Mouse (Mus musculus) adrenal gland, postnatal 4 days (tissue): Measurements from ENCODE around the gene Cyp21a1. TPM values are rescaled to one million over a fixed set of nuclear protein-coding genes. Genes with fewer than 3 reads are reported as not detected.
"Not testable (repeated sequence)": the region's sequence is repeated elsewhere in the genome, so short reads cannot be mapped to it uniquely, and the experiment has no call there.

Experiments used
- DNase-seq, 2 experiments: peaks; one replicate each; pipeline ENCODE4 v3.0.0; 2021 to 2022; ENCODE audit warnings: low spot score in 2 of 2, mixed read lengths in 2 of 2
- microRNA-seq: library from miRNA; unstranded; fragments of <30 nt; microRNA quantifications from one replicate; pipeline ENCODE4 v1.2.0, GENCODE M21; 2021
- total RNA-seq, 2 experiments: library from RNA; stranded (reverse); gene quantifications; 2 replicates each; pipeline ENCODE4 v1.2.3; 2021

Gene Cyp21a1
- total RNA-seq, 2 experiments from 2014 or later: 3,967 to 4,457 TPM

DNA sequence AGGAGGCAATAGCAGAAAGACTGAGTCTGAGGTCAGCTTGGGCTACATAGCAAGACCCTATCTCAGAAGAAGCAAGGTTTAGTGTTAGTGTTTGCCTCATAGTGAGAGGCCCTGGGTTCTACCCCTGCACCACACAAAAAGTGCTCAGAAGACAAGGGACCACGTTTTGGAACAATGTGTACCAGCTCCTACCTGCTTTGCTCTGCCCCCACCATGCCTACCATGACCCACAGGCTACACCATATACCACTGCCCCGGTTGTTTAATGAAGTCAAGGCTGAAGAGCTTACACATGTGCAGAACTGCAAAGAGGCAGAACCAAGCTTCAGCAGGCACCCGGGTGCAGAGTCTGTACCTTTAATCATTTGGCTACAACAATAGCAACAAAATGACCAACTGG lies 2.8 kb upstream of the Cyp21a1 start:
- DNase-seq: no peak

DNA sequence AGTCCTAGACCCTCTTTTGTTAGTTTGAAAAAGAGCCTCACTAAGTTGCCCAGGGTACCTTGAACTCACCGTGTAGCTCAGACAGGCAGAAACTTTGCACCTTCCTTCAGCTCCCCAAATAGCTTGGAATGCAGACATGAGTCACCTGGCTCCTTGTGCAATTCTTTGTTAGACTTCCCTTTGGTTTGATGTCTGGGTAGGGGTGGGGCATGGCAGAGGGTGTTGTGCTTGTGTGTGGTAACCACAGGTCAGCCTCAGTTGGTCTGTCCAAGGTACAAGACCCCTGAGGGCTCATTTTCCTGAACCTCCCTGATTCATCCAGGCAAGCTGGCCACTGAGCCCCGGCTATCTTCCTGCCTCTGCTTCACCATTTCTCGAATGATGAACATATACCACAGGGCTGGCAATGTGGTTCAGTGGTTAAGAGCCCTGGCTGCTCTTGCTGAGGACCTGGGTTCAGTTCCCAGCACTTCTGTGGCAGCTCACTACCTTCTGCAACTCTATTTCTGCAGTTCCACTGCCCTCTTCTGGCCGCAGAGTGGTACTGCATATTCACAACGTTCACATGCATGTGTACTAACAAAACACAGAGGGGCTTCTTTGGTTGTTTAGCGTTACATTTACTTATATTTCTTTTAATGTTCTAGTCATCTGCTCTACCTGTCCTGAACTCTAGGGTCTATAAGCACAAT lies 656 bp upstream of the Cyp21a1 start:
- no peak for DNase-seq

DNA sequence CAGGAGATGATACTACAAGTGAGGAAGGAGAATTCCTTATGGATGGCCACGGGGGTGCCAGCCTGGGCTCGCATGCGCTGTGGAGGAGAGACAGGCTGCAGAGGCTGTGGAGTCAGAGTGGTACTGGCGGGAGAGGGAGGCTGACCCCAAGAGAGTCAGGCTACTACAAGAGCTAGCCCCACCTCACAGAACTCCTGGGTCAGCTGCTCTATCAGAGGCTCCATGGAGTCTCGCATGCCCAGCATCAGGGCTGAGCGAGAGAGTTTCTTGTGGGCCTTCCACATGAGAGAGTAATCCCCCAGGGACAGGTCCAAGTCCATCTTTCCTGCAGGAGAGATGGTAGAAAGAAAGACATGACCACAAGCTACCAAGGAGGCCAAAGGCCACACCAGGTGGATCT lies 994 bp downstream of the Cyp21a1 start:
- not testable (repeated sequence) for DNase-seq

DNA sequence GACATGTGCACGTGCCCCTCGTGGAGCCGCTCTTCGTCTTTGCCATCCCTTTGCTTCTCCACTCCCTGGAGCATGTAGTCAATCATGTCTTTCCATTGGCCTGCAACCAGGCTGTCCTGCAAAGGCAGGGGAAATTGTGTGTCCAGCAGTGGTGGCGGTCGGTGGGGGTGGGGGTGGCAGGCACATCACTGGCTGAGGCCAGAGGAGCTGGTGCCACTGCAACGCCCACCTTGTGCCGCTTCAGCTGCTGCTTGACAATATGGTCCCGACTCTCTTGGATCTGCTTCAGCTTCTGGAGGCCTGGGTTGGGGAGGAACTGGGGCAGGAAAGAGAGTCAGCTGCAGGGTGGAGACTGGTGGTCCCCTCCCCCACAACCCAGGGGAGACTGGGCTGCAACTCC lies 1.6 kb downstream of the Cyp21a1 start:
- DNase-seq: not testable (repeated sequence)

DNA sequence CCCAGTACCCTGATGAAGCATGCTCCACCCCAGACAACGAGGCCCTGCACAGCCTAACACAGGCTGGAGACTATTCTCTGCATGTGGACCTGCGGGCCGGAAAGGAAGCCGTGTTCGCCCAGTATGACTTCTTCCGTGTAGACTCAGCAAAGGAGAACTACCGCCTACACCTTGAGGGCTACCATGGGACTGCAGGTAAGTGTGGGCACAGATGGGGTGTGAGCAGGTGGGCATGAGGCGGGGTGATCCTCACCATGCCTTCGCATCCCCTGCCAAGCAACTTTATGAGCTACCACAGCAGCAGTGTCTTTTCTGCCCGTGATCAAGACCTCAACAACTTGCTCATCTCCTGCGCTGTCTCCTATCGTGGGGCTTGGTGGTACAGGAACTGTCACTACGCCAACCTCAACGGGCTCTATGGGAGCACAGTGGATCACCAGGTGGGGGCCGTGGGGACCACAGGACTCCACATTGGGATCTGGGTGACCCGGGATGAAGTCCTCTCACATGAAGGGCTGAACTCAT lies 3.5 kb downstream of the Cyp21a1 start:
- not testable (repeated sequence) for DNase-seq

DNA sequence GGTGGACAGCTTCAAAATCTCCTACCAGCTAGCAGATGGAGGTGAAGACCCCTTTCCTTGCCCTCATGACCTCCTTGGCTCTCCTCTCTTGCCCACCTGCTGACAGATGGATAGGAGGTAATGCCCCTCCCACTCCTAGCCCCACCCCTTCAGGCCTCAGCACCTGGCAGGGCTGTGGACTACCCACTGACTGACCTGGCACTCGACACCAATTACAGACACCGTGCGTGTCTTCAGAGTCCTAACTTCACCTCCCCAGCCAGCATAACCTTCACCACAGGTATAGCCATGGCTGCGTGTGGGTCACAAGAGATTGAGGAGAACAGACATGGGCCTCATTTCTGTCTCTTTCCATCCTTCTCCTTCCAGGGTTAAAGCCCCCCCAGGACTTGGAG lies 4.8 kb downstream of the Cyp21a1 start:
- DNase-seq: no peak

DNA sequence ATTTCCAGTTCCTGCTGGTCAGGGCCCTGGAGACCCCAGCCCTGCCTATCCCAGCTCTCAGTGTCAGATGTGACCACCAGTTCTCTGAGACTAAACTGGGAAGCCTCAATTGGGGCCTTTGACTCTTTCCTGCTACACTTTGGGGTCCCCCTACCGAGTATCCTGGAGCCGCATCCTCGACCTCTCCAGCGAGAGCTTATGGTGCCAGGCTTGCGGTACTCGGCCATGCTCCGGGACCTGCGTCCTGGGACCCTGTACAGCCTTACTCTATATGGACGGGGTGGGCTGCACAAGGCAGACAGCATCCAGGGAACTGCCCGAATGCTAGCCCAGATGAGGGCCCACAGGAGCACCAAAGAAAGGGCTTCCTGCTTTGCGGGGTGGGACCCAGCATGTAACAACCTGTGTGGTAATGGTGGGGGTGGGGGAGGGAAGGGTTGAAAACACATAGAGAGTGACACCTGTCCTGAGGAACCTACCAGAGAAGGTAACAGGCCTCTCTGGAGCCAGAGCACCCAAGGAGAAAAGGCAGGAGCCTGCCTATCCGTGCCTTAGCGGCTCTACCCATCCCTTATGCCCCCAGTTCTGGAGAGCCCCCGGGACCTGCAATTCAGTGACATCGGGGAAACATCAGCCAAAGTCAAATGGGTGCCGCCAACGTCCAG lies 5.4 kb downstream of the Cyp21a1 start:
- DNase-seq: no peak

DNA sequence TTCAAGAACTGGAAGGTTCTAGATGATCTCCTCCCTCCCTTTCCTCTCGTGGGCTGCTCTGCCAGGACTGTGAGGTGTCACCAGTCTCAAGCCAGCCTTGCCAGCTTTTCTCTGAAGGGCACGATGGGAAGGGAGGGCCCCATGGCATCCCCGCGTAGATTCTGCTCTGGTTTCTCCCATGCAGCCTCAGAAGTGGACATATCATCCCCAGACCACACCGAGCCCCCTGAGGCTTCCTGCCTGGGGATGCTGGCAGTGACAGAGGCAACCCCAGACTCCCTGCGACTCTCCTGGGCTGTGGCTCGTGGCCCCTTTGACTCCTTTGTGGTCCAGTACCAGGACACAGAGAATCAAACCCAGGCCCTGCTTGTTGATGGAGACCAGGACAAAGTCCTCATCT lies 6.3 kb downstream of the Cyp21a1 start:
- DNase-seq: not testable (repeated sequence)

DNA sequence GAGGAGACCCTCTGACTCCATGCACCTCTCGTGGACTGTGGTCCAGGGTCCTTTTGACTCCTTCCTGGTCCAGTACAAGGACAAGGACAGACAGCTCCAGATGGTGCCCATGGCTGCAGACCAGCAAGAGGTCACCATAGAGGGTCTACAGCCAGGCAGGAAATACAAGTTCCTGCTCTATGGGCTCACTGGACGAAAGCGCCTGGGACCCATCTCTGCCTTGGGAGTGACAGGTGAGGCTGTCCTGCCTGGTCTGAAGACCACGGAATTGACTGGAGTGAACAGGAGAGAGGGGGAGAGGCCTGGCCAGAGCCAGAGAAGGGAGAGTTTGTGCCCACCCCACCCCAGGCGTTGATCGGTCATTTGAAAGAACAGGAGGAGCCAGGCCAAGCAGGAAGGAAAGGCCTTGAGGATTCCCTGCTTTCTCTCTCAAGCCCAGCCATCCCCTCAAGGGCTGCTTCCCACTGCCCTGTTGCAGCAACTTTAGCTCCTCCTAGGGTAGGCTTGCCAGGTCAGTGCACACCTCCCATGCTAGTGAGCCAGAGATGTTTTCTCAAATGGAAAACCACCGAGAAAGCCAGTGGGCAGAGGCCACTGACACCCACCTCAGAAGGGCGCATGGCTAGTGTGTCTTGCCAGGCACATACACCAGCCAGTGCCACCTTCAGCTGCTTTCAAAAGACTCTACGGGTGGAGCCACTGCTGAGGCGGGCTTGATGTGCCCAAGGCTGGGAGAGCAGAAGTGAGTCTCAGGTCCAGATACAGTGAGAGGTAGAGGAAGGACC lies 7.0 kb downstream of the Cyp21a1 start:
- not testable (repeated sequence) for DNase-seq

DNA sequence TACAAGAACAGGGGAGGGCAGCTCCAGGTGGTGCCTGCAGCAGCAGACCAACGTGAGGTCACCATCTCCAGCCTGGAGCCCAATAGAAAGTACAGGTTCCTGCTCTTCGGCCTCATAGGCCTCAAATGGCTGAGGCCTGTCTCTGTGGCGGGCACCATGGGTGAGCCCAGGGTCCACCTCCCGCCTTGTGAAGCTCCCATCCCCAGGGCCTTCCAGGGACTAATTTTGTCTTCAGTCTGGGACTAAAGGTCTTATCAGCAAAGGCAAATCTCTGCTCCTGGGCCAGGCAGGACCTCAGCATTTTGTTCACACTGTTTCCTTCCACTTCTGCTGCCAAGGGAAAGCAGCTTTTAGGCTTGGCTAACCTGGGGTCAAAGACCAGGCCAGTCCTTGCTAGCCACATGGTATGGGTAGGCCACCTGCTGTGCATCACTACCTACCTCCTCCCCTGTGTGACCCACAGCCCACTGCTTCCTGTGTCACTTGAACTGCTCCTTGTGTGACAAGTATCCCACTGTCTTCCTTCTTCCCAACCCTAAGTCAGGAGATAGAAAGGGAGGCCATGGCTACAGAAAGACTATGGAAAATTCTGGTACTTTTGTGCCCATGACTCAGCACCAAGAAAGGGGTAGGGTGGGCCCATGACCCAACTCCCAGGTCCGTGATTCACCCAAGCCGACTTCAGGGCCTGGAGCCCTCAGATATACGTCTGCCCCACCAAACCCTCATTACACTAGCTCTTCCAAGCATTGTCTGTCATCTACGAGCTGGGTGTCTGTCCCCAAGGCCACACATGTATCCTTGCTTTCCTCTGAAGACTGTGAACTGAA lies 7.8 kb downstream of the Cyp21a1 start:
- DNase-seq: no peak

DNA sequence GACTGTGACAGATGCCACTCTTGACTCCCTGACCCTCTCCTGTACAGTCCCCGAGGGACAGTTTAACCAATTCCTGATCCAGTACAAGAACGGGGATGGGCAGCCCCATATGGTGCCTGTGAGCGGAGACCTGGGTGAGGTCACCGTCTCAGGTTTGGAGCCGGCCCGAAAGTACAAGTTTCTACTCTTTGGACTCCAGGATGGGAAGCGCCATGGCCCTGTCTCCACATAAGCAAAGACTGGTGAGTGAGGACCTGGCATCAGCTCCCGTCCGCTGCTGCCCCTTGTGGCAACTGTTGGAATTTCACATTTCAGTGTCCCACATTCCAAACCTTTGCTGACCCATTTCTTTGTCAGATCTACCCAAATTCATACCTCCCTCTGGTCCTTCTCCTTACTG lies 8.7 kb downstream of the Cyp21a1 start:
- DNase-seq: peak; percentile 57 to 67

DNA sequence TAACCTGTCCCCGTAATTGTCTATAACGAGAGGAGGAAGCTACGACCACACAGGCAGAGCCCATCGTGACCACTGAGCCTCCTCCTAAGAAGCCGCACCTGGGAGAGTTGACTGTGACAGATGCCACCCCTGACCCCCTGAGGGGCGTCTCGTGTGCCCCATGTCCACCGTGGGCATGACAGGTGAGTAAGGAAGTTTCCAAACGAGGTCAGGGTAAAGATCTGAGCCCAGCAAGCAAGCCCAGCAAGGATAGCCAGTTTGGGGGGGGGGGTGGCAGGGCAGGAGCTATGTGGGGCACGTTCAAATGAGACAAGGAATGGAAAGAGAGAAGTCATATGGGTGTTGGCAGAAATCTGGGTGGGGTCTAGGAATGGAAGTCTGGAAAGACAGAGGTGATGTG lies 9.3 kb downstream of the Cyp21a1 start:
- no peak for DNase-seq

DNA sequence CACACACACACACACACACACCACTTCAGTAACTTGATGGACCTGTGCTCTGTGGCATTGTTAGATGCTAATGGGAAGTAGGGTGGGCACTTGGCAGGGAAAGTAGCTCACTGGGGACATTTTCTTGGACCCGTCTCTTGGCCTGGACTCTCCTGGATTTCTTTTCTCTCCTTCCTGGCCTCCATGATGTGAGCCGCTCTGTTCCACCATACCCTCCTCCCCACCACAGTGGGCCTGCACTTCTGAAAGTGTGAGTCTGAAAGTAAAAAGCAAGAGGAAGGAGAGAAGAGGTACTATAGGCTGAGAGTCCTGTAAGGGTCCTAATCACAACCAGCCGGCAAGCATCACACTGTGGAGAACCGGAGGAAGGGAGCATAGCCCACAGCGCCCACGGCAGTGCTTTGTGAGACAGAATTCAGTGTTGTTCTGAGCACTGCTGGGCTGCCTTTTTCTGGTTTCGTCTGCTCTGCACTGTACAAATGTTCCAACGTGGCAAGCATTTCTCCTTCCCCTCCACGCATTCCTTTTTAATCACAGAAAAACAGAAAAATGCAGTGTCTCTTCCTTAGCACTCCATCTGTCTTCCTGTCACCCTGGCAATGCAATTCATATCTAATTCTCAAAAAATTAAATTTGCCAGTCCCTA lies 26.6 kb downstream of the Cyp21a1 start:
- DNase-seq: no peak

DNA sequence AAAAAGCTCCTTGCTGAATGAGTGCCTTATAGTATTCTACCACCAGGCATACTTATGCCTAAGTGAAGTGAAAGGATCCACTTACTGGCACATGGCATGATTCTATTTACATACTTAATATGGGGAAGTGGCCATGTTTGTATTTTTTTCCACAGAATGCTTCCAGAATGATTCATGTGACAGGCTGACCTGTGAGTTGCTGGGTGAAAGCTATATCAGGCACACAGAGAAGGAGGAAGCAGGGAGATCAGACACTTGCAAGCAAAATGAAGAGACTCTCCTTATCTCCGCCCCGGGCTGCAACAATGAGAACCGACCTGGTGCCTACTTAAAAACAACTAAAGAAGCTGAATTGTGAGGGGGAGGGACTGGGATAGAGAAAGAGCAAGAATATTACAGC lies 42.9 kb downstream of the Cyp21a1 start:
- DNase-seq: no peak

Small RNA genes within 50 kb of the gene (microRNA-seq; reads per million reads assigned to microRNA genes)
- not detected for gene Gm27471
- not detected for gene Mir6970
- 3.2 reads per million, percentile 8 among the genes with 10 or more reads in this experiment for gene Mir6971

Other genes with a start within 250 kb of the Cyp21a1 start
- 10 to 100 TPM; 36.1 to 37.1 TPM for gene Notch4, start 240.3 kb downstream of the Cyp21a1 start, total RNA-seq
- 10 to 100 TPM in 1 of 2 experiments, 1 to 10 TPM in 1; 8.1 to 11.9 TPM for gene Gpsm3, start 214.8 kb downstream of the Cyp21a1 start, total RNA-seq
- 10 to 100 TPM; 61.7 to 63.6 TPM for gene Pbx2, start 213.3 kb downstream of the Cyp21a1 start, total RNA-seq
- 1 to 10 TPM; 9.0 to 9.2 TPM for gene Ager, start 206.7 kb downstream of the Cyp21a1 start, total RNA-seq
- 10 to 100 TPM; 66.5 to 74.2 TPM for gene Rnf5, start 200.9 kb downstream of the Cyp21a1 start, total RNA-seq
- gene Agpat1, start 200.3 kb downstream of the Cyp21a1 start, total RNA-seq: 10 to 100 TPM; 73.4 to 77.7 TPM
- 10 to 100 TPM; 10.8 to 14.2 TPM for gene Egfl8, start 188.6 kb downstream of the Cyp21a1 start, total RNA-seq
- gene Ppt2, start 176.1 kb downstream of the Cyp21a1 start, total RNA-seq: 10 to 100 TPM; 52.6 to 62.3 TPM
- gene Prrt1, start 175.0 kb downstream of the Cyp21a1 start, total RNA-seq: 10 to 100 TPM; 10.7 to 11.5 TPM
- gene Fkbpl, start 159.8 kb downstream of the Cyp21a1 start, total RNA-seq: 10 to 100 TPM; 13.2 to 16.3 TPM
- gene Atf6b, start 157.4 kb downstream of the Cyp21a1 start, total RNA-seq: 10 to 100 TPM; 48.1 to 52.3 TPM
- 10 to 100 TPM; 29.4 to 33.0 TPM for gene Tnxb, start 134.0 kb downstream of the Cyp21a1 start, total RNA-seq
- gene C4b, start 60.7 kb downstream of the Cyp21a1 start, total RNA-seq: 100 to 1,000 TPM; 105 to 151 TPM
- gene Stk19, start 32.4 kb upstream of the Cyp21a1 start, total RNA-seq: 10 to 100 TPM; 49.1 to 49.5 TPM
- 10 to 100 TPM; 72.5 to 73.2 TPM for gene Dxo, start 32.5 kb upstream of the Cyp21a1 start, total RNA-seq
- gene Skiv2l, start 45.6 kb upstream of the Cyp21a1 start, total RNA-seq: 10 to 100 TPM; 70.9 to 80.2 TPM
- 10 to 100 TPM; 58.2 to 60.6 TPM for gene Nelfe, start 45.8 kb upstream of the Cyp21a1 start, total RNA-seq
- 100 to 1,000 TPM in 1 of 2 experiments, 10 to 100 TPM in 1; 18.7 to 137 TPM for gene Cfb, start 58.0 kb upstream of the Cyp21a1 start, total RNA-seq
- 10 to 100 TPM; 23.6 to 26.2 TPM for gene Zbtb12, start 74.9 kb upstream of the Cyp21a1 start, total RNA-seq
- not detected for gene Gm20547, start 77.5 kb upstream of the Cyp21a1 start, total RNA-seq
- 10 to 100 TPM; 39.5 to 50.3 TPM for gene C2, start 93.7 kb upstream of the Cyp21a1 start, total RNA-seq
- 100 to 1,000 TPM; 214 to 215 TPM for gene Ehmt2, start 93.9 kb upstream of the Cyp21a1 start, total RNA-seq
- 1 to 10 TPM in 1 of 2 experiments, under 1 TPM in 1; 0.93 to 3.8 TPM for gene Slc44a4, start 109.9 kb upstream of the Cyp21a1 start, total RNA-seq
- gene Neu1, start 126.7 kb upstream of the Cyp21a1 start, total RNA-seq: 10 to 100 TPM; 22.0 to 25.2 TPM
- gene Hspa1b, start 154.7 kb upstream of the Cyp21a1 start, total RNA-seq: 10 to 100 TPM; 26.9 to 33.2 TPM
- gene Gm20481, start 165.4 kb upstream of the Cyp21a1 start, total RNA-seq: not detected
- 10 to 100 TPM; 12.6 to 14.5 TPM for gene Hspa1a, start 167.6 kb upstream of the Cyp21a1 start, total RNA-seq
- gene Hspa1l, start 168.1 kb upstream of the Cyp21a1 start, total RNA-seq: 1 to 10 TPM in 1 of 2 experiments, under 1 TPM in 1; 0.39 to 1.3 TPM
- gene Lsm2, start 177.3 kb upstream of the Cyp21a1 start, total RNA-seq: 10 to 100 TPM; 50.5 to 54.8 TPM
- gene Vars, start 196.4 kb upstream of the Cyp21a1 start, total RNA-seq: 10 to 100 TPM; 77.9 to 89.1 TPM
- 1 to 10 TPM; 1.2 to 1.5 TPM for gene Vwa7, start 212.0 kb upstream of the Cyp21a1 start, total RNA-seq
- 1 to 10 TPM; 3.8 to 4.1 TPM for gene Sapcd1, start 223.5 kb upstream of the Cyp21a1 start, total RNA-seq
- 10 to 100 TPM in 1 of 2 experiments, 1 to 10 TPM in 1; 8.2 to 11.0 TPM for gene Msh5, start 242.2 kb upstream of the Cyp21a1 start, total RNA-seq
- gene Clic1, start 245.4 kb upstream of the Cyp21a1 start, total RNA-seq: 100 to 1,000 TPM; 137 to 146 TPM